Mouse (Mus musculus) adrenal gland, postnatal 25 days (tissue): ENCODE measurements around the gene Rnf8. TPM values are rescaled to one million over a fixed set of nuclear protein-coding genes. Genes with fewer than 3 reads are reported as not detected.

Experiments used
- DNase-seq: peaks from one replicate; pipeline ENCODE4 v3.0.0; 2021; ENCODE audit warnings: mixed read lengths
- microRNA-seq, 2 experiments: library from miRNA; unstranded; fragments of <30 nt; microRNA quantifications; one replicate each; pipeline ENCODE4 v1.2.0; 2021
- total RNA-seq: library from RNA; stranded (reverse); gene quantifications from 2 replicates; pipeline ENCODE4 v1.2.3, GENCODE M21; 2021

Gene Rnf8
- total RNA-seq, 1 experiment from 2014 or later: 57.0 TPM

GRCm38 (mm10) chr17:29680921-29681320, 66.3 kb downstream of the Rnf8 start:
- DNase-seq: no peak

GRCm38 (mm10) chr17:29681669-29682068, 67.1 kb downstream of the Rnf8 start:
- DNase-seq: no peak

- no peak for DNase-seq
Observed at GRCm38 (mm10) chr17:29682261-29682660, 67.7 kb downstream of the Rnf8 start.

GRCm38 (mm10) chr17:29683127-29683526, 68.5 kb downstream of the Rnf8 start:
- no peak for DNase-seq

GRCm38 (mm10) chr17:29684275-29684674, 69.7 kb downstream of the Rnf8 start:
- no peak for DNase-seq

GRCm38 (mm10) chr17:29686771-29687170, 72.2 kb downstream of the Rnf8 start:
- no peak for DNase-seq

- DNase-seq: no peak
Observed at GRCm38 (mm10) chr17:29687373-29687772, 72.8 kb downstream of the Rnf8 start.

- no peak for DNase-seq
Observed at GRCm38 (mm10) chr17:29688610-29689009, 74.0 kb downstream of the Rnf8 start.

- DNase-seq: no peak
Observed at GRCm38 (mm10) chr17:29690257-29690656, 75.7 kb downstream of the Rnf8 start.

- DNase-seq: no peak
Observed at GRCm38 (mm10) chr17:29692827-29693226, 78.2 kb downstream of the Rnf8 start.

- no peak for DNase-seq
Observed at GRCm38 (mm10) chr17:29693571-29693970, 79.0 kb downstream of the Rnf8 start.

GRCm38 (mm10) chr17:29694516-29694915, 79.9 kb downstream of the Rnf8 start:
- DNase-seq: no peak

Small RNAs within 50 kb of the gene (microRNA-seq; reads per million reads assigned to microRNA genes)
- 0 reads per million in 2 experiments for gene Mir7667

Other genes with a start within 250 kb of the Rnf8 start
- gene Pim1, start 124.0 kb upstream of the Rnf8 start, total RNA-seq: 88.8 and 160 TPM in 2 replicates
- not detected in 2 replicates for gene Gm17657, start 65.2 kb upstream of the Rnf8 start, total RNA-seq
- 28.4 and 30.7 TPM in 2 replicates for gene Tbc1d22b, start 65.0 kb upstream of the Rnf8 start, total RNA-seq
- 0.36 TPM in 1 of 2 replicates, not detected in the other for gene Tmem217, start 62.4 kb upstream of the Rnf8 start, total RNA-seq
- gene Gm28043, start 86 bp downstream of the Rnf8 start, total RNA-seq: 4.5 and 5.0 TPM in 2 replicates
- gene Cmtr1, start 45.8 kb downstream of the Rnf8 start, total RNA-seq: 88.4 and 104 TPM in 2 replicates
- gene Ccdc167, start 102.3 kb downstream of the Rnf8 start, total RNA-seq: 9.3 and 14.0 TPM in 2 replicates